Mouse (Mus musculus): ENCODE data around the gene Gm20388.
"Not testable (repeated sequence)": the region's sequence is repeated elsewhere in the genome, so short reads cannot be mapped to it uniquely, and the experiment has no call there.

Gm20388 gene

DNA sequence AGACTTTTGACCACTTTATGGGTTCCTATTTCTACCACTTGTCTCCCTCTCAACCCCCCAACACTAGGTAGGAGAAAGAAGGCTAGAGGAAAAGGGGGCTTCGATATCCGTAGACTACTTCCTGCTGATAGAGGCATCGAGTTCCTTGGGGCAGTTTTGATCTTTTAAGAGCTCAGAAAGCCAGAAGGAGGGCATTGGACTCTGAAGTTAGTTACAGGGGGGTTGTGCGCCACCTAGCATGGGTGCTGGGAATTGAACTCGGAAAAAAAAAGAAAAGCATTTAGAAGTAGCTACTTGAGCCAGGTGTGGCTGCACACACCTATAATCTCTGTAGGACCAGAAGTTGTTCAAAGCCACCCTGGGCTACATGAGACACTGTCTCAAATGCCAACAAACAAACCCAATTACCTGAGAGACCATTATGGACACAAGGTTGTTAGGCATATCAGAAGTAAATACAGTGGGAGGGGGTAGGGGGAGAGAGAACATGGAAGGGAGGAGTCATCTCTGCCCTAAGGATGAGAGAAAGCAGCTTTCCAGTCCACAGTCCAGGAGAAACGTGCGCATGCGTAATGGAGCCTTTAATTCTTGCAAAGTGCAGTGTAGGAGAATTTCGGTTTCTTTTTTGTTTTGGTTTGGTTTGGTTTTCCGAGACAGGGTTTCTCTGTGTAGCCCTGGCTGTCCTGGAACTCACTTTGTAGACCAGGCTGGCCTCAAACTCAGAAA is 4039.6 kb downstream of the Gm20388 start:
- in situ Hi-C loops (cut with MboI, MseI) = no loop called here

DNA sequence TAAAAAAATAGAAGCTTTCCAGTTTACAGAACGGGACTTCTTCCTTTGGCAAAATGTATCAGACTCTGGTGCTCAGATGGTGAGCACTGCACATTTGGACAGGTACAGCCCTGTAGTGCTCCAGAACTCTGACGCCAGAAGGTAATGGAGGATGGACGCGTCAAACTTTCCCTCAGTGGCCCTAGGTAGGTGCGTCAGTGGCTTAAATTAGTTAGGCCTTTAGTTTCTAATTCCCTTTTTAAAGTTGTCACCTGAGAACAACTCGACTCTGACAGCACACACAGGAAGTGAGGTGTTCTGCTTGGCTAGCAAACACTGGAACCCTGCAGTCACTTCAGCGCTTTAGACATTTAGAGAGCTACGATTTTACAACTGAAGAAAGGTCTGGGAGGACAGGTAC is 4043.0 kb downstream of the Gm20388 start:
- in situ Hi-C loops (cut with MboI, MseI) = no loop called here

GRCm38 (mm10) chr8:123954246-123954645 is 4043.6 kb downstream of the Gm20388 start:
- in situ Hi-C loops (cut with MboI, MseI) = no loop called here

DNA sequence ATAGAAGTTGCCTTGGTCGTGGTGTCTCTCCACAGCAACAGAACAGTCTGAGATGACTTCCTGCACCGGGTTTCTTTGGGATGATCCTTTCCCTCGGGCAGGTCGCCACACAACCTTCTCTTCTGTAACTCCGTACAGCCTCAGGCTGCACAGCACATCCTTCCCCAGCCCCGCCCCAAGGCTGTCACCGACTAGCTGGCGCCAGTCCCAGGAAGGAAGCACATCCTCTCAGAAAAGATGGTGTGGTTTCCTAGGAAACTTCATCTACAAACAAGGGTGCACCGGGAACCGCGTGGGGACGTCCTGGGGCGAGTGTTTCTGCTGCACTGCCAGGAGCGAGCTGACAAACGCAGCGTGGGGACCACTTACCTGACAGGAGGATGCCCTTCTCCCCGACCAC is 4047.5 kb downstream of the Gm20388 start:
- in situ Hi-C loops (cut with MboI, MseI) = no loop called here

DNA sequence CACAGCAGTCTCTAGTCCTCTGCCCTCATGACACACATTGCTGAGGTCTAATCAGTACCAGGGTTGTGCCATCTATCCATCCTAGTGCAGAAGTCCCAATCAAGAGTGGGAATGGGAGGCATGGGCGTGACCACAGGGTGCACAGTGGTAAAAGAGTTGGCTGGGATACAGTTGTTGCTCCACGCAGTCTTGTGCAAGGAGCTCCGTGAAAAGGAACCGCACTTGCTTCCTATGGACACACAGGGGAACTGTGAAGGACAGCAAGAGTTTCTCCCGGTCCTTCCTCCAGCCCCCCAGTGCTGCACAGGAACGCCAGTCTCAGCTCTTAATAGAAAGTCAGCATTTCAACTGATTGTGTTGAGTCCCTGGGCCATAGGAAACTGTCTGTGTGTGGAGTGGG is 4048.8 kb downstream of the Gm20388 start:
- in situ Hi-C loops (cut with MboI, MseI) = no loop called here

GRCm38 (mm10) chr8:123960056-123960455 is 4049.4 kb downstream of the Gm20388 start:
- in situ Hi-C loops (cut with MboI, MseI) = no loop called here

GRCm38 (mm10) chr8:123960556-123960955 is 4049.9 kb downstream of the Gm20388 start:
- in situ Hi-C loops (cut with MboI, MseI) = not testable (repeated sequence)

DNA sequence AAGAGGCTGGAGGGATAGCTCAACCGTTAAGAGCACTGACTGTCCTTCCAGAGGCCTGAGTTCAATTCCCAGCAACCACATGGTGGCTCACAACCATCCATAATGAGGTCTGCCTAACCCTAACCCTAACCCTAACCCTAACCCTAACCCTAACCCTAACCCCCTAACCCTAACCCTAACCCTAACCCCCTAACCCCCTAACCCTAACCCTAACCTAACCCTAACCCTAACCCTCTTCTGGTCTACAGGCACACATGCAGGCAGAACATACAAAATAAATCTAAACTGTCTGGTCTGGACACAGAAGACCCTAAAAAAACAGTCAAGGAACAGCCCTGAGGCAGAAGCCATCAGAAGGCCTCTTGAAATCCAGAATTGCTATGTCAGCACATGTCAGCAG is 4050.7 kb downstream of the Gm20388 start:
- in situ Hi-C loops (cut with MboI, MseI) = no loop called here

- in situ Hi-C loops (cut with MboI, MseI) = no loop called here
These were observed 4056.3 kb downstream of the Gm20388 start for GRCm38 (mm10) chr8:123966896-123967295.

DNA sequence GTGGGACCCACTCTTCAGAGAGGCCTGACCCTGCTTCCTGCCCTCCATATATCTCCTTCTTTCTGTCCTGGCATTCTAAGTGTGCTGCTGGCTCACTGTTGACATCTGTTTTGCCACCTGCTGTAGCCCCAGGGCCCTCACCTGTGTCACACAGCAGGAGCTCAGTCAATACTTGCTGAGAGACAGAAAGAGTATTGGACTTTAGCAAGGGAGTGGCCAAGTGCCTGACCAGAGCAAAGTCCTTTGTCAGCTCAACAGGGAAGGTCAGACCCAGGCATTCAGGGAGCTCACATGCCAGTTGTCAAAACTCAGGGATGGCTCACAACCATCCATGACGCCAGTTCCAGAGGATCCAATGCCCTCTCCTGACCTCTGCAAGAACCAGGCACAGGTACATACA is 4062.9 kb downstream of the Gm20388 start:
- in situ Hi-C loops (cut with MboI, MseI) = no loop called here

- in situ Hi-C loops (cut with MboI, MseI) = no loop called here
These were observed 4066.9 kb downstream of the Gm20388 start for GRCm38 (mm10) chr8:123977499-123977898.

DNA sequence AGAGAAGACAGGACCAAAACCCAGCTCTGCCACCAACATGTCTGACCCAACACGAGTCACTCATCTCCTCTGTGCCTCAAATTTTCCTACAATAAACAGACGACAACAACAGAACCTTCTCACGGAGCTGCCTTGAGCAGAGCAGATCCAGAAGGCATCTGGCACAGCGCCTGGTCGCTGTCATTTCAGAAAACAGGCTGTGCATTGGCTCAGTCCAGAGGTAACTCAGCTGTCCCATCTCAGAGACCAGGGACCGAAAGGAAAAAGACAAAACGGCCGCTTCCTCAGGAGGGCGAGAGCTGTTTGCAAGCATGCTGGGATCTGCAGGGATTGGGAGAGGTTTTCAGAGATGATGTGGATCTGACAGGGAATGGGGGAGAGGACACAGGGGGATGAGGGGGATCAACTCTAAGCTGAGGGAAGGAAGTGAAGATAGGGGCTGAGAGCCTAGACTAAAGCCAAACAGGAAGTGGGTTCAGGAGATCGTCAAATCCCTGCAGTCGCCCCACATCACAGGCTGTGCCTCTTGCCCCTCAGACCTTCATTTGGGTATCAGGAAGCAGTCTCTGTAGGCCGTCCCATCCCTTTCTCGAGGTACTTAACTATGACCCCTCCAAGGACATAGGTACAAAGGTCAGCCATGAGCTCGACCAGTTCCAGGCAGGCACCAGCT is 4067.7 kb downstream of the Gm20388 start:
- in situ Hi-C loops (cut with MboI, MseI) = no loop called here

GRCm38 (mm10) chr8:123978926-123979325 is 4068.3 kb downstream of the Gm20388 start:
- in situ Hi-C loops (cut with MboI, MseI) = no loop called here

GRCm38 (mm10) chr8:123980239-123980638 is 4069.6 kb downstream of the Gm20388 start:
- in situ Hi-C loops (cut with MboI, MseI) = no loop called here

DNA sequence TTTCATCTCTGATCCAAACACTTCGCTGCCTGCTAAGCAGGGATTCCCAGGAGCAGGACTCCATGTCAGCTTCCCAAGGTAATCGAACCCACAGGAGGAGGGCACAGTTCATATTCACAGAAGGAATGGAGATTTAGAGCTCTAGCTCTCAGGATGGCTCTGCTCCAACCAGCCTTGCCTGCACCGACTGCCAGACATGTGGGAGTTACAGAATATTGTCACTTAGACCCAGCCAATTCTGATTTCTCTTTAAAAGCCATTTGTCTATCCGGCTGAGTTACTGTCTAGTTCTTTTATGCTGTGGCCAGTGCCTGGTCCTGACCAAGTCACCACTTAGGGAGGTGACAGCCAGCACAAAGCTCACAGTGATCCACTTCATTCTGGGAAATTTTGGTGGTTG is 4071.0 kb downstream of the Gm20388 start:
- in situ Hi-C loops (cut with MboI, MseI) = no loop called here

- in situ Hi-C loops (cut with MboI, MseI) = no loop called here
These were observed 4071.7 kb downstream of the Gm20388 start for GRCm38 (mm10) chr8:123982291-123982793.

GRCm38 (mm10) chr8:123982826-123983400 is 4072.3 kb downstream of the Gm20388 start, which contains the start of gene Abcb10:
TSS of gene Abcb10 (minus strand) at chr8:123983122.
- in situ Hi-C loops (cut with MboI, MseI) = no loop called here

GRCm38 (mm10) chr8:123988605-123989038 is 4078.0 kb downstream of the Gm20388 start:
- in situ Hi-C loops (cut with MboI, MseI) = no loop called here

- in situ Hi-C loops (cut with MboI, MseI) = no loop called here
These were observed 4078.5 kb downstream of the Gm20388 start for GRCm38 (mm10) chr8:123989128-123989527.

GRCm38 (mm10) chr8:123990277-123991049 is 4079.8 kb downstream of the Gm20388 start:
- in situ Hi-C loops (cut with MboI, MseI) = no loop called here

DNA sequence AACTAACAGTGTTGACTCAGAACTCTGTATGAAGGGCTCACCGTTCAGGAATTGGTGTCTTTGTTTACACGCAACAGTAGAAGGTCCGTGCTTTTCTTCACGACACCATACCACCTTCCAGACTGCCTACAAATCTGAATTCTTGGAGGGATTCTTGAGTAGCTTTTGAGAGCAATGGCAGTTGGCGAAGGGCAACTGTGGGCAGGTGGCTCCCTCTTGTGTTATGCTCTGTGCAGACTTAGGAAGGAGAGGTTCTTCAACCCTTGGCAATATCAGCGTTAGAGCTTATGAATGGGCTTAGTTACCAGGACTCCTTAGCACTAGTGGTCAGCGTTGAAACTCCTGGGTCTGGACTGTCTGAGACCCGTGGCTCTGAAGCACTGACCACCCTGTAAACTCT is 4081.9 kb downstream of the Gm20388 start:
- in situ Hi-C loops (cut with MboI, MseI) = no loop called here

GRCm38 (mm10) chr8:123993597-123993996 is 4083.0 kb downstream of the Gm20388 start:
- in situ Hi-C loops (cut with MboI, MseI) = no loop called here

All from T-helper 1 cell (primary cell).